Mouse (Mus musculus) myocyte (in vitro differentiated cells): Measurements from ENCODE around the gene Bckdk.

ENCODE experiments used
- MAX ChIP-seq: IDR thresholded peaks from one replicate; pipeline ENCODE4 v1.6.1; 2011; ENCODE audit warnings: low read depth, mild to moderate bottlenecking, control low read depth
- POLR2AphosphoS2 ChIP-seq: IDR thresholded peaks from one replicate; pipeline ENCODE4 v1.6.1; 2011; ENCODE audit warnings: low read depth, control low read depth; ENCODE audit not compliant: insufficient read length
- USF1 ChIP-seq: IDR thresholded peaks from one replicate; pipeline ENCODE4 v1.6.1; 2011; ENCODE audit warnings: low read depth, mild to moderate bottlenecking, control low read depth, moderate library complexity

DNA sequence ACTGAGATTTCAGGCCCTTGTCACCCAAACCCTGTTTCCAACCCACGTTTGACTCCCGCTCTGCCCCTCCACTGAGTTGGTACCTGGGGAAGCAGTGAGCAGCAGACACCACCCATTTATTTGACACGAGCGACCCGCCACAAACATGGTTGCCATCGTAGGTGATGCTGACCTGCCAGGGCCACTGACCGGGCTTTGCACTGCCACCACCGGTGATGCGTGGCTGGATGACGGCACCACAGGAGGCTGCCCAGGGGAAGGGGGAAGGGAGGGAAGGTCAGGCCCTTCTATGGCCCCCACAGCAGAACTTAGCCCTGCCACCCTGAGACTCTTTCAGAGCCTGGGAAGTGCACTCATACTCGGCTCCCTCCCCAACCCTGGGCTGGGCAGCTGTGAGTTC is 23.8 kb downstream of the Bckdk start:
- TF ChIP-seq MAX (no peak), USF1 (no peak), POLR2AphosphoS2 (no peak)
